Mouse (Mus musculus): ENCODE results near the gene Slc5a4b.

GRCm38 (mm10) chr10:76117966-76118365 lies 7.2 kb upstream of the Slc5a4b start:
- TF ChIP-seq GATA1 (IDR thresholded peaks at IDR 0.05; ENCODE audit: low read length), result no peak
- TF ChIP-seq TAL1 (IDR thresholded peaks at IDR 0.05; ENCODE audit: low read length), result no peak

Data from erythroblast, embryonic 14.5 days (primary cell).